Mouse (Mus musculus) left cerebral cortex, adult 8-10 months (tissue): Measurements from ENCODE around the gene Ybx2. TPM values are rescaled to one million over a fixed set of nuclear protein-coding genes. Genes with fewer than 3 reads are reported as not detected.
A peak's percentile ranks its signal among the peaks of the same experiment; 100 is the strongest.
"Not testable (repeated sequence)": the region's sequence is repeated elsewhere in the genome, so short reads cannot be mapped to it uniquely, and the experiment has no call there.

Experiments used
- DNase-seq, 2 experiments: peaks; one replicate each; pipeline ENCODE4 v3.0.0; 2022; ENCODE audit warnings: low spot score in 2 of 2
- total RNA-seq, 4 experiments: library from RNA; stranded (reverse); gene quantifications; 2 replicates each; pipeline ENCODE4 v1.2.4; 2022

Ybx2 gene
- total RNA-seq, 4 experiments from 2014 or later = 5.1 to 9.6 (median 6.1) TPM

DNA sequence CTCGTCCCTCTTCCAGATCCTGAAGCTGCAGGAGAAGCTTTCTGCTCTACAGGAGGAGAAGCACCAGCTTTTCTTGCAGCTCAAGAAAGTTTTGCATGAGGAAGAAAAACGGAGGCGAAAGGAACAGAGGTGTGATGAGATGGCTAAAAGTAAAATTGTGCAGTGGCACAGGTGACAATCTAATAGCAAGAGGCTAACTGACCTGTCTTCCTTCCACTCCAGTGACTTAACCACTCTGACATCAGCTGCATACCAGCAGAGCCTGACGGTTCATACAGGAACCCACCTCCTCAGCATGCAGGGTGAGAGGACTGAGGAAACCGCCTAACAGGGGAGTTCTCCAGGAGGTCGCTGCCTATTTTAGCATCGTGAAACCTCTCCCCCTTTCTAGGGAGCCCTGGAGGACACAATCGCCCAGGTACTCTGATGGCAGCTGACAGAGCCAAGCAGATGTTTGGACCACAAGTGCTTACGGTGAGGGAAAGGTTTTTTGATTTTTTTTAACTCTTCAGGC is 20.6 kb upstream of the Ybx2 start:
- no peak for DNase-seq

- DNase-seq = no peak
Observed at GRCm38 (mm10) chr11:69915667-69916627, 19.6 kb upstream of the Ybx2 start.

DNA sequence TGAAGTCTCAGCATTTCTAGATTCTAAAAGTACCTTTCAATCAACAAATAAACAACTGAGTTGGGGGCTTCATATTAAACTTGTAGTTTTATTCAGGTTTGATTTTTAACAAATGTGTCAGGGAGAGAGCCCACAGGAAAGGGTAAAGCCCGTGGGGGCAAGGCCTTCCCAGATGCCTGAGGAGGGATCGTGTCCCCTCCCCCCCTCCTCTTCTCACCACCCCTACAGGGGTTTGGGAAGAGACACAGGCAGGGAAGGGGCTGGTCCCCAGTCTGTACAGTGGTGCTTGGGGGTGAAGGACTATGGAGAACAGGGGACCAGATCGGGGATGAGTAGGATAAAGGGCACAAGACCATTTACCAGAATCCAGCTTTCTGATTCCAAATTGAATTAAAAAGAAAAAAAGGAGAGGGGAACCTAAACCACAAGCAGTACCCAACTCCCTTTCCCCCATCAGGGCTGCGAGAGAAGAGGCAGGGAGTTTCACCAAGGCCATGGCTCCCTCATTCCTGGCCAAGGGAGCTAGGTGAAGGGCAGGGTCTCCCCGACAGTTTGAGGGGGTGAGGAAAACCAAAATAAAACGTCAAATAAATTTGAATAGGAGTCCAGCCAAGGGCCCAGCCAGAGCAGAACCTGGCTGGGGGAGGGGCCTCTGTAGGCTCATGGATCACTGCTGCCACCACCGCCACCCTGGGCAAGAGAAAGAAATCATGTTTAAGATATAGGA is 18.8 kb upstream of the Ybx2 start:
- DNase-seq = not testable (repeated sequence)

DNA sequence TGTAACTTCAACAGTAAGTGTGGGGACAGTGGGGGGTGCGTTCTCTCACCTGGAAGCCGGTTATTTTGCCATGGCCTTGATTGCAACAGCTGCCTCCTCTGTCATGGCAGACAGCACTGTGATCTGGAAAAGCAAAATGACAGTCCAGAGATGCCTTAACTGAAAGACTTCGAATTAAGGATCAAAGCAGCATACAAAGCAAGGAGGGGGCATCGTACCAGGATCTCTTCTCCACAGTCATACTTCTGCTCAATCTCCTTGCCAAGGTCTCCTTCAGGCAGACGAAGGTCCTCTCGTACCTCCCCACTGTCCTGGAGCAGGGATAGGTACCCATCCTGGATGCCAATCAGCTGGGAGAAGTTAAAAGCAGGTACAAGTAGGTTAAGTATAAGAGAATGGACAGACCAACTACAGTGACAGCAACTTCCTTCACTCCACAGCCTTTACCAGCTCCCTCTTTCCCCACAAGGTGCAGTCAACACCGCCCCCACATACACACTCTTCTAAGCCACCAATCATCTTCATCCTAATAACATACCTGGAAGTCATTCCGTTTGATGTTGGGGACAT is 18.1 kb upstream of the Ybx2 start:
- no peak for DNase-seq

DNA sequence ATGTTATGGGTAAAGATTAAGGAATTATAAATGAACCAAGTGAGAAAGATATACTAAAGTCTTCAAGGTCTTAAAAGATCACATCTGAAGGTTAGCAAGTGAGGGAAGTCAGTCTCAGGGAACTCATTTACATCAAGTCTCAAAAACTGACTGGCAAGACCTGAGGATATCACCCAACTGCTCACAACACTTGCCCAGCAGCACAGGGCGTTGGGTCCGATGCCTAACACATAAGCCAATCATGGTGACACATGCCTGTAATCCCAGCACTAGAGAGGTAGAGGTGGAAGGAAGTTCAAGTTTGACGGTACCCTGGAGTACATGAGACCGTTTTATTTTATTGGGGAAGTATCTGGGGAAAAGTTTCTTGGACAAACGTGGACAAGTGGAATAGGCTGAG is 17.5 kb upstream of the Ybx2 start:
- no peak for DNase-seq

DNA sequence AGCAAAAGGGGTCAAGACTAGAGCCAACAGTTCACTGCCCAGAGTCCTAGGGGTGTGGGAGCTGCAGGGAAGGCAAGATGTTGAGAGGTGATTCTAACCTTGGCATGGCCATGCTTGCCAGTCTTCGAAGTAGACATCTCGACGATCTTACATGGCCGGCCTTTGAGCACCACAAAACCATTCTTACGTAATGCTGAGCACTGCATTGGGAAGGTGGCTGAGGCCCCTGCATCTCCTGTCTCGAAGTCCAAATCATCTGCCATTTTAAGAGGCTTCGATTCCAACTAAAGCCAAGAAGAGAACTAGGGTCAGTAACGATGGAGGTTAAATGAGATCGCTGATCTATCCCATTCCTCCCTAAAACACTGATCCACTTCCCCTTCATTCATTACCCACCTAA is 16.5 kb upstream of the Ybx2 start:
- no peak for DNase-seq

DNA sequence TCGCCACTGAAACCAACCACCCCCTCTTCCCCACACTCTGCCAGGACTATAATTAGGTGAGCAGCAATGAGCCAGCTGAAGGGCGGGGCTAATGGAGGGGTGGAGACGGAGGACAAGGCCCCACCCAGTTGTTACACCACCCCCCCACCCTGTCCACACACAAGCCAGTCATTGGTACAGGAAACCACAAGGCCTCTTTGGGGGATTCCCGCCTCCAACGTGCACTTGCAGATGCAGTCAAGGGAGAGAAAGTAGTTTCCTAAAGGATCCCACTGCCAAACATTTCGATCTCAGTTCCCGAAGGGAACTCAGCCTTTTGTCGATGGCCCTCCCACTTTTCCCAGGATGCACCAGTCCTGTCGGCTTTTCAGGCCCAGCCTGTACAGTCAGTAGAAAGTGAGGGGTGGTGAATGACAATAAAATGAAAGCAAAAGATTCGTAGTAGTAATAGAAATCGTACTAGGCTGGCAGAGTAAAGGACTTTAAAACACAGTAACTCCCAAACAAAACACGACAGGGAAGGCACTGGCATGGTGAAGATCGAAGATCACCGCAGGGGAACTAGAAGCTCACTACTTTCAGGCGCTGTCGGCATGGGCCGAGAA is 15.8 kb upstream of the Ybx2 start:
- no peak for DNase-seq

GRCm38 (mm10) chr11:69920266-69921031 is 15.1 kb upstream of the Ybx2 start:
- peak in 1 of 2 experiments; percentile 44 for DNase-seq

GRCm38 (mm10) chr11:69921114-69922011 is 14.2 kb upstream of the Ybx2 start, which contains the start of gene Eif5a:
Gene Eif5a (minus strand): TSS chr11:69921958.
- peak; percentile 99 to 100 for DNase-seq

- DNase-seq = no peak
Observed at GRCm38 (mm10) chr11:69922012-69922756, 13.4 kb upstream of the Ybx2 start.

DNA sequence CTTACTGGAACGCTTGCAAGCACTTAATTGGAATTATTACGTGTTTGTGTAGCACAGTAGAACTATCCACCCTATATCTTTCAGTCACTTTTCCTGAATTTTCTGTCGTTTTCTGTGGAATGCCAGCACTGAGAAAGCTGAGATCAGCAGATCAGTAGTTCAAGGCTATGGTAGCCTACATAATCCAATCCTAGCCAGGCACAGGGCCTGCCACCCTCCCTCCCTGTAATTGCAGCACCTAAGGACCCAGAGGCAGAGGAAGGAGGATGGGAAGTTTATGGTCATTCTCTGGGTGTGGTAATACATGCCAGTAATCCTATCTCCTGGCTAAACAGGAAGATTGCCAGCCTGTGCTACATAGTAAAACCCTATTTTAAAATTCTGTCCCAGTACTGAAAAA is 12.8 kb upstream of the Ybx2 start:
- no peak for DNase-seq

DNA sequence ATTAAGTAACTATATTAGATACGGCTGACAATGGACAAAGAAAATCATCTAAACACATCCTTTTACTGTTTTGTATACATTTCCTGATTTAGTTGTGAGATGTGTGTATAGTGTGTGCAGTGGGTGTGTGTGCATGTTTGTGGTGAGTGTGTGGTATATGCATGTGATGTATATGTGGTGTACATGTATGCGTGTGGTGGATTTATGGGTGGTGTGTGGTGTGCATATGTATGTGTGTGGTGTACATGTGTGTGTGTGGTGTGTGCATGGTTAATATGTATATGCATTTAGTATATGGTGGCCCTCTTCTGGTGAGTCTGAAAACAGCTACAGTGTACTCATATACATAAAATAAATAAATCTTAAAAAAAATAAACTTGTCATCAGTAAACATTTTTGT is 8.1 kb upstream of the Ybx2 start:
- DNase-seq = no peak

GRCm38 (mm10) chr11:69929712-69930111 is 5.9 kb upstream of the Ybx2 start:
- no peak for DNase-seq

DNA sequence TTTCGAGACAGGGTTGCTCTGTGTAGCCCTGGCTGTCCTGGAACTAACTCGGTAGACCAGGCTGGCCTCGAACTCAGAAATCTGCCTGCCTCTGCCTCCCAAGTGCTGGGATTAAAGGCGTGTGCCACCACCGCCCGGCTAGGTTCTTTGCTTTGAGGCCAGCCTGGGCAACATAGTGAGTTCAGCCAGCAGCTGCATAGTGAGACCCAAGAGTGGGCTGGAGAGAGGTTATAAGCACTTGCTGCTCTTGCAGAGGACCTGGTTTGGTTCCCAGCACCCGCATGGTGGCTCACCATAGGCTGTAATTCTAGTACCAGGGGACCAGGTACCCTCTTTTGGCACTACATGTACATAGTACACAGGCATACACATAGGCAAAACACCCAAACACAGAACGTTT is 5.4 kb upstream of the Ybx2 start:
- not testable (repeated sequence) for DNase-seq

- no peak for DNase-seq
Observed at GRCm38 (mm10) chr11:69930967-69931537, 4.5 kb upstream of the Ybx2 start.

DNA sequence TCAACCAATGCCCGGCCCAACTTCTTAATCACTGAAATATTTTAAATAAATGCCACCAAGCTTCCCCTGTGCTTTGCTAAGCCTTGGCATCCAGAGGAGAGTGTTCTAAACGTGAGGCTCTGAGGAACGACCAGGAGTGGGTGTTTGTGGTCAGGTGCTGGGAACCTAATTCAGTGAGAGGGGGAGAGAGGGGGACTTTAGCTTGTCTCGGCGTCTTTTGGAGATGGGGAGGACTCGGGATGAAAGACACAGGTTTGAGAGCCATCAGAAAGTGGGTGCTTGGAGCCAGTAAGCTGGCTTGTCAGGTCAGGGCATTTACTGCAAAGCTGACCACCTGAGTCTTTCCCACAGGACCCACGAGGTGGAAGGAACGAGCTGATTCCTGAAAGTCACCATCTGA is 3.8 kb upstream of the Ybx2 start:
- no peak for DNase-seq

- DNase-seq = no peak
Observed at GRCm38 (mm10) chr11:69932254-69932653, 3.3 kb upstream of the Ybx2 start.

DNA sequence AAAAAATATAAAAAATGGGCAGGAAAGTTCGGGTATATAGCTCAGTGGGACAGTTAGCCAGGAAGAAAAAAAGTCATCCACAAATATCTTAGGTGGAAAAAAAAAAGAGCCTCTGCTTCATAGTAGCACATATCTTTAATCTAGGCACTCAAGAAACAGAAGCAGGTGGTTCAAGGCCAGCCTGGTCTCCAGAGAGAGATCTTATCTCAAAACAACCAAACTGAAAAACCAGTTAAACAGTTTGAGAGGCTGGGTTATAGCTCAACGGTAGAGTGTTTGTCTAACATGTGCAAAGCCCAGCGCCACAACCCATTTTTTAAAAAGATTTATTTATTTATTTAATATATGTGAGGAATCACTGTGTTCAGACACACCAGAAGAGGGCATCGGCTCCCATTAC is 2.5 kb upstream of the Ybx2 start:
- no peak for DNase-seq

DNA sequence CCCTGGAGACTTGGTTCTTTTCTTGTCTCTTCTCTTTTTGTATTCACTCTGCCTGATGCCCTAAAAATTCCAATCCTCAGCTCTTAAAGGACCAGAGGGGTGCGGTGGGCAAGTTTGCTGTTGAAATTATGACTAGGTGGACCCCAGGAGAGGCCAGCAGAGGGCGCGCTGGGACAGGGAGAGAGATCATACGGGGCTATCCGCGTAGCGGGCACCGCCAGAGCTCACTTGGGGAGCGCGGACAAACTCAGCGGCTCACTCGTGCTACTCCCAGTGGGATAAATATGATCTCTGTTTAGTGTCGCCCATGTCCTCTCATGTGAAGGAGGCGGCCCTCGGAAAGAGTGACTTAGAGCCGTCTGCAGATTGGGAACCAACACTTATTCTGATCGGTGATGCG is 1.4 kb upstream of the Ybx2 start:
- peak in 1 of 2 experiments; percentile 90 for DNase-seq
